Mouse (Mus musculus) left cerebral cortex, postnatal 25 days (tissue): ENCODE measurements around the gene Map1b. TPM values are rescaled to one million over a fixed set of nuclear protein-coding genes. Genes with fewer than 3 reads are reported as not detected.

Experiments used
- DNase-seq, 2 experiments: peaks; one replicate each; pipeline ENCODE4 v3.0.0; 2022; ENCODE audit warnings: low spot score in 2 of 2, mixed read lengths in 1 of 2
- intact Hi-C: fragments of 180-260 bp; cut with DNase I; formaldehyde crosslinking; loops from one replicate; pipeline ENCODE4 v1.15.1; 2025
- total RNA-seq, 2 experiments: library from RNA; stranded (reverse); gene quantifications; 2 replicates each; pipeline ENCODE4 v1.2.3; 2021

Map1b gene
- 100 to 1,000 TPM; 586 to 625 TPM for total RNA-seq

- intact Hi-C loops, result loop anchor here (1.0 to 5.0 kb wide), 3 partner anchors 149 to 314 kb away; no protein-coding TSS in a partner anchor
Measured at GRCm38 (mm10) chr13:99516448-99516881, at the start of gene Map1b. Gene Map1b (minus strand): TSS chr13:99516540.

GRCm38 (mm10) chr13:99564346-99564745, 48.0 kb upstream of the Map1b start:
- no peak for DNase-seq
- intact Hi-C loops, result no loop called here

More at GRCm38 (mm10) chr13:99516448-99516881, at the start of gene Map1b:
- DNase-seq, result peak; percentile 86 to 88

GRCm38 (mm10) chr13:99563021-99563420, 46.7 kb upstream of the Map1b start:
- no peak for DNase-seq
- intact Hi-C loops, result no loop called here

GRCm38 (mm10) chr13:99561843-99562550, 45.7 kb upstream of the Map1b start:
- intact Hi-C loops, result no loop called here
- DNase-seq, result no peak

GRCm38 (mm10) chr13:99560674-99561639, 44.6 kb upstream of the Map1b start:
- peak in 1 of 2 experiments; percentile 33 for DNase-seq
- intact Hi-C loops, result no loop called here

GRCm38 (mm10) chr13:99558216-99558906, 42.0 kb upstream of the Map1b start:
- DNase-seq, result no peak
- intact Hi-C loops, result no loop called here

- intact Hi-C loops, result no loop called here
- DNase-seq, result no peak
Measured at GRCm38 (mm10) chr13:99557813-99558212, 41.5 kb upstream of the Map1b start.

- intact Hi-C loops, result no loop called here
- DNase-seq, result no peak
Measured at GRCm38 (mm10) chr13:99557331-99557730, 41.0 kb upstream of the Map1b start.

GRCm38 (mm10) chr13:99554960-99555359, 38.6 kb upstream of the Map1b start:
- intact Hi-C loops, result no loop called here
- DNase-seq, result no peak

GRCm38 (mm10) chr13:99554466-99554865, 38.1 kb upstream of the Map1b start:
- DNase-seq, result no peak
- intact Hi-C loops, result no loop called here

GRCm38 (mm10) chr13:99552381-99552780, 36.0 kb upstream of the Map1b start:
- intact Hi-C loops, result no loop called here
- DNase-seq, result no peak

- intact Hi-C loops, result no loop called here
Measured at GRCm38 (mm10) chr13:99550679-99551369, 34.5 kb upstream of the Map1b start.

GRCm38 (mm10) chr13:99550060-99550459, 33.7 kb upstream of the Map1b start:
- no peak for DNase-seq
- intact Hi-C loops, result no loop called here

More at GRCm38 (mm10) chr13:99550679-99551369, 34.5 kb upstream of the Map1b start:
- DNase-seq, result peak in 1 of 2 experiments; percentile 42

GRCm38 (mm10) chr13:99549584-99549983, 33.2 kb upstream of the Map1b start:
- intact Hi-C loops, result no loop called here
- no peak for DNase-seq

- intact Hi-C loops, result no loop called here
Measured at GRCm38 (mm10) chr13:99546832-99547231, 30.5 kb upstream of the Map1b start.

GRCm38 (mm10) chr13:99545201-99545600, 28.9 kb upstream of the Map1b start:
- DNase-seq, result no peak
- intact Hi-C loops, result no loop called here

More at GRCm38 (mm10) chr13:99546832-99547231, 30.5 kb upstream of the Map1b start:
- DNase-seq, result no peak

- intact Hi-C loops, result no loop called here
- DNase-seq, result no peak
Measured at GRCm38 (mm10) chr13:99541429-99542267, 25.3 kb upstream of the Map1b start.

GRCm38 (mm10) chr13:99539288-99539687, 22.9 kb upstream of the Map1b start:
- intact Hi-C loops, result no loop called here
- no peak for DNase-seq
